Mouse (Mus musculus) megakaryocyte, adult 5-6 weeks (primary cell): ENCODE results near the gene Gfpt1. TPM values are rescaled to one million over a fixed set of nuclear protein-coding genes. Genes with fewer than 3 reads are reported as not detected.
A peak's percentile ranks its signal among the peaks of the same experiment; 100 is the strongest.
"Not testable (repeated sequence)": the region's sequence is repeated elsewhere in the genome, so short reads cannot be mapped to it uniquely, and the experiment has no call there.

ENCODE experiments used
- ATAC-seq: 2 replicates; pipeline ENCODE4 v1.8.0; 2016; ENCODE audit warnings: mild to moderate bottlenecking, inconsistent platforms; ENCODE audit not compliant: poor library complexity, severe bottlenecking
- total RNA-seq, 2 experiments: library from RNA; stranded (forward) in 1 of 2; stranded (reverse) in 1 of 2; fragments of 153-499, 151-499 nt in 1 of 2; fragments of 221-1000, 200-1000 nt in 1 of 2; gene quantifications; 2 replicates each; pipeline versions ENCODE4 v1.2.3 to v1.2.4; 2015 to 2017

Gfpt1 gene
- total RNA-seq, 2 experiments from 2014 or later, result 16.4 to 22.1 TPM

GRCm38 (mm10) chr6:87040971-87041370 is 1.7 kb upstream of the Gfpt1 start:
- ATAC-seq, result no peak

DNA sequence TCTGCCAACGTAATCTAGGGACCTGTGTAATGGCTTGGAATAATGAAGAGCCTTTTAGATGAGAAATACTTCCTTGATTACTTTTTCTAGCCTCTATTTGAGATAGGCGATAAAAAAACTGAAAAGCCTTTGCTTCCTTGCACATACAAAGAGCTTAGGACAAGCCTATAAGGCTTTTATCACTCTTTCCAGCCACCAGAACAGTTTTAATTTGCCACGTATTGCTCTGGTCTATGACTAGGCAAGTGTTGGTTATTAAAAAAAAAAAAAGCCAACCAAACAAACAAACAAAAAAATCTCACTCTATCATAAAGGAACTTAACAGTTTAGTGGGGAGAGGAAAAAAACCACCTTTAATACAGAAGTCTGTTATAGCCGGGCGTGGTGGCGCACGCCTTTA is 1.2 kb upstream of the Gfpt1 start:
- ATAC-seq, result no peak

GRCm38 (mm10) chr6:87042004-87042336 is 676 bp upstream of the Gfpt1 start:
- no peak for ATAC-seq

DNA sequence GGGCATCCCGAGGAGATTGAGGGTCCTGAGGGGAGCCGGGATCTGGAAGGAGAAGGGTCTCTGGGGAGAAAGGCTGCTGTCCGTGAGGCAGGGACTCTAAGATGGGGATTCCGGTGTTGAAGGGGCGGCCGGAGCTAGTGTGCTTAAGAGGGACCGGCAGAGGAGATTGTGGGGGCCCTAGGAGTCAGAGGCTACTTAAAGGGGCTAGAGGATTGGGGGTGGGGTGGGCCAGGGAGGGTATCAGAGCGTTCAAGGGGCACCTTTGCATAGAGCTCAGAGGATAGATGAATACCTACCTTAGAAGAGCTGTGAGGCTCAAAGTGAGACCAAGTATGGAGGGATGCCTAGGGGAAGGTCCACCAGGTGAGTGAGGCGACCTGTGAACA is 478 bp downstream of the Gfpt1 start:
- ATAC-seq, result no peak

- ATAC-seq, result no peak
Observed at GRCm38 (mm10) chr6:87044895-87045294, 2.2 kb downstream of the Gfpt1 start.

GRCm38 (mm10) chr6:87045507-87045906 is 2.9 kb downstream of the Gfpt1 start:
- ATAC-seq, result no peak

DNA sequence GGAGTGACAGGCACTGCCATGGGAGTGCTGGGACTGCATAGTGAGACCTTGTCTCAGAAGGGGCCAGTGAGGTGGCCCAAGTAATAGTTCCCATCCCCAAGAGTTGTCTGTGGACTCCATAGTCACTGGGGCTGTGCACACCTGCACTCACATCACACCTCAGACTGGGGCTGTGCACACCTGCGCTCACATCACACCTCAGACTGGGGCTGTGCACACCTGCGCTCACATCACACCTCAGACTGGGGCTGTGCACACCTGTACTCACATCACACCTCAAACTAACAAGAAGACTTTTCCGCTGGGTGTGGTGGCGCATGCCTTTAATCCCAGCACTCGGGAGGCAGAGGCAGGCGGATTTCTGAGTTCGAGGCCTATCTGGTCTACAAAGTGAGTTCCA is 6.1 kb downstream of the Gfpt1 start:
- not testable (repeated sequence) for ATAC-seq

GRCm38 (mm10) chr6:87051886-87052425 is 9.3 kb downstream of the Gfpt1 start:
- ATAC-seq, result no peak

DNA sequence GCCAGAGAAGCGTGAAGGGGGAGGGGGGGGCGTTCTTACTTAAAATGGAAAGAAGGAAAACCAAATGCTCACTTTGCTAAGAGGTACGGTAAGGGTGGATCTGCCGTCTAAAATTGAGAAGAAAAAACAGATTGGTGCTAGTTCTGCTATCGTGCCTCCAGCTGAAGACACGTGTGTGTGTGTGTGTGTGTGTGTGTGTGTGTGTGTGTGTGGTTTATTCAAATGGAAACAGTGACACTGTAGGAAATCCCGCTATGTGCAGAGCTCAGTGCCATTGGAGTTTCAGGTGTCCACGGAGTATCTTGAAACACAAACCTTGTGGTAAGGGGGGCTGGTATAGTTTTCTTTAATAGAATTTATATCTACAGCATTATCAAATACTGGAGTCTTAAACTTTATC is 11.5 kb downstream of the Gfpt1 start:
- ATAC-seq, result no peak

DNA sequence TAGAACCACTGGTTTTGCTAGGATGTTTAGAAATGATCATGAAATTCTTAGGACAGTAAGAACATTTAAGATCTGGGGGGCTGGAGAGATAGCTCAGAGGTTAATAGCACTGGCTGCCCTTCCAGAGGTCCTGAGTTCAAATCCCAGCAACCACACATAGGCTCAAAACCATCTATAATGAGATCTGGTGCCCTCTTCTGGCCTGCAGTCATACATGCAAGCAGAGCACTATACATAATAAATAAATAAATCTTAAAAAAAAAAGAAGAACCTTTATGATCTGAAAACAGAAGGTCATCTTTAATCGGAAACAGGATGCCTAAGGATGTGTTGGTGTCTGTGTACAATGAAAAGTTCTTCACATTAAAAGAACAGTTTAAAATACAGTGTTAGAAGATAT is 17.1 kb downstream of the Gfpt1 start:
- no peak for ATAC-seq

- ATAC-seq, result no peak
Observed at GRCm38 (mm10) chr6:87063586-87063985, 20.9 kb downstream of the Gfpt1 start.

DNA sequence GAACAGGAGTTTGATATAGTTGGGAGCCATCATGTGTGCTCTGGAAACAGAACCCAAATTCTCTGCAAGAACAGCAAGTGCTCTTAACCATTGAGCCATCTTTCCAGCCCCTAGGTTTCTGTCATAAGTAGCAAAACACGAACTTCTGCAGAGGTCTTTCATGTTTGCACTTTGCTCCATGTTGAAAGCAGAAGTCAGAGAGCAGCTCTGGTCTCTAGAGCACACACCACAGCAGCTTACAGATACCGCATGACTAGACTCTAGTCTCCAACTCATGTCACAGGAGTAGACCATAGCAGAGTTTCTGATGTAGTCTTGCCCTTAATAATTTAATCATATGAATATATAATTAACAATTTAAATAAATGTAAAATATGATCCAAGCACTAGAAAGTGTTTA is 25.6 kb downstream of the Gfpt1 start:
- no peak for ATAC-seq

- ATAC-seq, result no peak
Observed at GRCm38 (mm10) chr6:87069195-87069900, 26.7 kb downstream of the Gfpt1 start.

GRCm38 (mm10) chr6:87070641-87071040 is 28.0 kb downstream of the Gfpt1 start:
- ATAC-seq, result no peak

GRCm38 (mm10) chr6:87072759-87073158 is 30.1 kb downstream of the Gfpt1 start:
- no peak for ATAC-seq

DNA sequence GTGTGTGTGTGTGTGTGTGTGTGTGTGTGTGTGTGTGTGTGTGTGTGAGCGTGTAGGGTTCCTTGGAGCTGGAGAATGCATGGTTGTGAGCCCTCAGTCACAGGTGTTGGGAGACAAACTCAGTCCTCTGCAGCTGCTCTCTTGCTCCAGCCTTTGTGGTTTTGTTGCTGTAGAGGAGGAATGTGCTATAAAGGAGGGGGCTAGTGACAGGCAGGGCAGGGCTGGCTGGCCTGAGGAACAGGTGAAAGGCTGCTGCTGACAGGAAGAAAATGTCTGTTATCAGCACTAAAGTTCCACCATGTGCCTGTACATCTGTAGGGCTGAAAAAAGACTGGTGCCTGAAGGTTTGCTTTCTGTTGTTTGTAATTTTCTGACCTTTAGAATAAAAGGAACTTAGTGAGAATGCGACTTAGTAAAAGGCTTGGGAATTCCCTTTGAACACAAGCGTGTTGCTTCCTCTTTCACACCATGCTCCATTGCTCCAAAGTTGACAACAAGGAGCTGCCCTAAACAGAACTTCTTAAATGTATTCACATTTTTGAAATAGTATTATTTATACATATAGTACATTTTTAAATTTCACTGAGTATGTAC is 32.5 kb downstream of the Gfpt1 start:
- peak; percentile 49 for ATAC-seq

- ATAC-seq, result no peak
Observed at GRCm38 (mm10) chr6:87079457-87079856, 36.8 kb downstream of the Gfpt1 start.

- ATAC-seq, result peak; percentile 87
Observed at GRCm38 (mm10) chr6:87085026-87085425, 42.4 kb downstream of the Gfpt1 start.

GRCm38 (mm10) chr6:87088356-87088755 is 45.7 kb downstream of the Gfpt1 start:
- no peak for ATAC-seq

- ATAC-seq, result no peak
Observed at GRCm38 (mm10) chr6:87090877-87091276, 48.2 kb downstream of the Gfpt1 start.

DNA sequence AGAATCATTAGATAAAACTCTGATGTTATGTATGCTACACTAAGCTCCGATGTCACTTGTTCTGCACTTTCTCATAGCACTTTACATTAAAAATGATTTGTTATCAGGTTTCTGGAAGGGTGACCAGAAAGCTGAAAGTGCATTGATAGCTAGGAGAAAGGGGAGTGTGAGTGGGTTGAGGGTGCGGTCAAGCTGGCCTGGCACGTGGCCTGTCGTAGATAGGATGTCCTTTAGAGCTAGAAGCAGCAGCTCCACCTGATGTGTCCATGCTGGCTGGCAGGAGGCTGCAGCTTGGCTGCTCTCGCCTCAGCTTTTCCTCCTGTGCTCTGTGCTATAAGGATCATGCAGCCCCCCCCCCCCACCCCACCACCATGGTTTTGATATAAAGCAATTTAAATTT is 49.8 kb downstream of the Gfpt1 start:
- no peak for ATAC-seq

GRCm38 (mm10) chr6:87093631-87094030 is 51.0 kb downstream of the Gfpt1 start:
- ATAC-seq, result not testable (repeated sequence)

GRCm38 (mm10) chr6:87099261-87099660 is 56.6 kb downstream of the Gfpt1 start:
- no peak for ATAC-seq
